Mouse (Mus musculus): ENCODE data around the gene Relt. TPM values are rescaled to one million over a fixed set of nuclear protein-coding genes. Genes with fewer than 3 reads are reported as not detected.
A peak's percentile ranks its signal among the peaks of the same experiment; 100 is the strongest.
"Not testable (repeated sequence)": the region's sequence is repeated elsewhere in the genome, so short reads cannot be mapped to it uniquely, and the experiment has no call there.

The Relt gene
- total RNA-seq, 4 experiments from 2014 or later: 1.2 to 1.8 (median 1.5) TPM

DNA sequence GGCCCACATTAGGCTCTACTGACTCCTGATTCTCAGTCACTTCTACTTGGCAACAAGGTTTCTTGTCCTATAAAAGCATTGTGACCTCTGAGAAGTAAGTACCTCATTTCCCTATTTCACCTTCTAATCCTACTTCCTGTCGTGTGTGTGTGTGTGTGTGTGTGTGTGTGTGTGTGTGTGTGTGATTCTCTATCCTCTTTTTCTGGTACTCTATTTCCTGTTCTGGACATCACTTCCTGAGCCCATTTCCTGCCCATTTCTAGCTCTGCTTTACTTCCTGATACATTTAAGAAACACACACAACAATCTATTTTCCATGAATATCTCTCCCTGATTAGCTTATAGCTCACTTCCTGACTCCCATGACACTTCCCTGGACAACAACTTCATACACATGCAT lies 12.6 kb upstream of the Relt start:
- DNase-seq: no peak

- no peak for DNase-seq
These were observed 10.0 kb upstream of the Relt start for GRCm38 (mm10) chr7:100873197-100873596.

GRCm38 (mm10) chr7:100871892-100872291 lies 8.6 kb upstream of the Relt start:
- peak; percentile 73 for DNase-seq

- DNase-seq: no peak
These were observed 8.1 kb upstream of the Relt start for GRCm38 (mm10) chr7:100871355-100871754.

- DNase-seq: no peak
These were observed 6.8 kb upstream of the Relt start for GRCm38 (mm10) chr7:100869877-100870629.

- no peak for DNase-seq
These were observed 5.3 kb upstream of the Relt start for GRCm38 (mm10) chr7:100868551-100868950.

DNA sequence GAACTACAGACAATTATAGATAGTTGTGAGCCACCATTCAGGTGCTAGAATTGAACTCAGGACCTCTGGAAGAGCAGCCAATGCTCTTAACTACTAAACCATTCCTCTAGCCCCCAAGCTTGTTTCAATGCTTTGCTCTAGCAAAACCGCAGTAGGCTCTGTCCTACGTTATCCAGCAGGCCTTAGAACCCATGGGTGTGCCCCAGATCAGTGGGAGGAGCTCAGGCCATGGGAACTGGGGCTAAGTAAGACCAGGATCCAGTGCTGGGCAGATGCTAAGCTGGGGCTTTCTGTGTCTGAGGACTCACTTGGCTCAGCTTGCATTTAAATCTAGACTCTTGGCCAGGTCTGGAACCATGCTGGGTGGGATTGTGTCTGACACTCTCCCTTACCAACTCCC lies 4.3 kb upstream of the Relt start:
- no peak for DNase-seq

GRCm38 (mm10) chr7:100866675-100867074 lies 3.4 kb upstream of the Relt start:
- DNase-seq: no peak

DNA sequence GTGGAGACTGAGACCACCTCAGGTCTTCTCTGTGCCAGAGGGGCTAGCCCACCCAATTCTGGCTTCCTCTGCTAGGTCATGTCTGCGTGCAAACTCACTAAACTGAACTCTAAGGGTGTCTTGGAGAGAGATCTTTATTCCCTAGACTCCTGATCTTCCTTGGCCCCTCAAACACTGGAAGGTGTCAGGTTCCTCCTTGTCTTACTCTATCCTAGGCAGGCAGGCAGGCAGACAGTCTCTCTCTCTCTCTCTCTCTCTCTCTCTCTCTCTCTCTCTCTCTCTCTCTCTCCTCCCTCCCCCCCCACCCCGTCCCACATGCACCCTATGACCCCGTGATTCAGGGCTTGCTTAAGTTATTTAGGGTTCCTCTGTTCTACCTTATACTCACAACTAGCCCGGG lies 893 bp downstream of the Relt start:
- DNase-seq: no peak

GRCm38 (mm10) chr7:100861209-100861608 lies 2.0 kb downstream of the Relt start:
- no peak for DNase-seq

DNA sequence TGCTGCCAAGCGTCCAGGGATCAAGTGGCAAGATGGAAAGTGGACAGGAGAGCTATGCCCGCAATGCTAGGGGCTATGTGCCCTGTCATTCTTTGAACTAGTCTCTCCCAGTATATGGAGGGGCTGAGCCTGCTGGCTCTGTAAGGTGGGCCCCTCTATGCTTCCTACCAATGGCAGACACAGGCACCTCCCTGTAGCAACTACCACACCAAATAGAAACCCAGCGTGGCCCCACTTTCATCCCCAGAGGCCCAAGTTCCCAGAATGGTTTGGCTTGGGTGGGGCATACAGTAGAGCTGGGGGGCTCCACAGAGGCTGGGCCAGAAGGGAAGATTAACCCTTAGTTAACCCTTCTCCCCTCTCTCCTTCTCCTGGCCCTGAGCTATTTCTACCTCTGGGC lies 2.8 kb downstream of the Relt start:
- no peak for DNase-seq

DNA sequence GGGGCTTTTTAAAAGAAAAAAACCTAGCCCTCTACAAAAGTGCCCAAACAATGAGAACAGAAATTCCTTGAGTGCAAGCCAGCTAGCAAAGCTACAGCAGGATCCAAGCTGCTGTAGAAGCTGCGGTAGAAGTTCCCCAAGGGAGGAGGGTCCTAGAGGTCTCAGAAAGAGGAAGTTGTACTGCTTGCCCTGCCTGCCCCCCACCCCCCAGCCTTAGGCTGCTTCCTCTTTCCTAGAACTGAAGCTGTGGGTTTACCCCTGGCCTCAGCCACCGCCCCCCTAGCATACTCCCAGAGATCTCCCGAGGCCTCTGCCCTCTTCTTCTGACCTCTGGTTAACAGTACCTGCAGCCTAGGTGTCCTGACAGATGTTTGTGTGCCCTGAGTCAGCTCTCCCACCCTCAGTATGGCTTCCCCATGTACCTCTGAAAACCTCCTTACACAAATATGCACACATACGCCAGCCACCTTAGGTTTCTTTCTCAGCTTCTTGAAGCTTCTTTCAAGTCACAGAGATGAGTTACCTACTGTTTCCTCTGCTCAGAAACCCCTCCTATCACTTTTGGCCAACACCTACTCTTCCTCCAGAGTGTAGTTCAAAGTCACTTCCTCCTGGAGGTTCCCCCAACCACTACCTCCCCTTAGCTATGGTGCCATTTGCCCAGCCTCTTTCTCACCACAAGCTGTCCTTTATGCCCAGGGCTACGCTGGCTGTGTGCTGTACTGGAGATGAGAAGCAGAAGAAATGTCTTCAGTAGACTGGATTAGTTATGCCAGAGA lies 7.3 kb downstream of the Relt start:
- no peak for DNase-seq

- no peak for DNase-seq
These were observed 7.9 kb downstream of the Relt start for GRCm38 (mm10) chr7:100855300-100855699.

DNA sequence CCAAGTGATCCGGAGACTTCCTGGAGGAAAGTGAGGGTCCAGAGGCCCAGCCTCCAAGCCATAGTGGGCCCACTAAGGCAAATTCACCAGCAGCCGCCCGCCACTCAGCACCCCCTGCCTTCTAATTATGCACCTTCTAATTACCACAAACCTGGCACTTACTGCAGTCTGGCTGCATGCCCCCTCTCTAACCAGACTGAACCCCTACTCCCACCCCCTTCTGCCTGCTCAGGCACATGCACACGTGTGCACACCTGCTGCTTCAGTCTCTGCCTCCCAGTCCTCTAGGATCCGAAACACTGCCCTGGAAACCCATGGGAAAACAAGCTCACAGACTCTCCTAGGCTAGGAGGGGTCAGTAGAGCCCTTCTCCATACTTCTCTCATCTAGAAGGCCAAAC lies 8.4 kb downstream of the Relt start:
- DNase-seq: no peak

- DNase-seq: no peak
These were observed 9.0 kb downstream of the Relt start for GRCm38 (mm10) chr7:100854137-100854814.

DNA sequence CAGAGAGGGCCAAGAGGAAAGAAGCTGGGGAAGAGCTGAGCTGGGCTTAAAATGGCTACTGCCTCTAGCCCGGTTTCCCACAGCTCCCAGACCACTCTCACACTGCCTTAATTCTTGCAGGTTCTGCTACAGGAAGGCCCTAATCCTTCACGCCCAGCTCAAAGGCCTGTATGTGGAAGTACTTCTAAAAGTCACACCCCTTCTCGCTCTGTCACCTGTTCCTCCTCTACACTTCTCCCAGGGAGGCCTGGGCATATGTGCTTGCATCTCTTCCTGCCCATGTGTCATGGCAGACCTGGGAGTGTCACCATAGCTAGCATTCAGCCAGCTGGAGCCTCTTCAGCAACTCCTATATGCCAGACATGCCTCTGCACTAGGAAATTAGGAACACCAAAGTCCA lies 9.8 kb downstream of the Relt start:
- DNase-seq: no peak

- no peak for DNase-seq
These were observed 11.5 kb downstream of the Relt start for GRCm38 (mm10) chr7:100851481-100852356.

DNA sequence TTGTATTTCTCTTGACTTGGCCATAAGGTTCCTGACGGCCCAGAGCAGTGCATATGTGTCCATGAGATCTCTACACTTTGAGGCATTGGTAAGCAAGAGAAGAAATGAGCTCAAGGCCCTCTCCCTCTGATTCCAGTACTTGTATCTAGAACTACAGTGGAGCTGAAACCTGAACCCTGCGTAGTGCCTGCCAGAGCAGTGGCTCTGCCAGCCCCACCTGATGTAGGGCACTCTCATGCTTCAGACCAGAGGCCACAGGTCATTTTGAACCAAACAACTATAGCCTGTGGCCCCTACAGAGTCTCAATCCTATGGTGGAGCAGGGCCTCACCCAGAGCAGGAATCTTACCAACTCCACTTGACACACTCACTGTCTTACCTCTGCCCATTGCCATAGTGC lies 13.7 kb downstream of the Relt start:
- no peak for DNase-seq

DNA sequence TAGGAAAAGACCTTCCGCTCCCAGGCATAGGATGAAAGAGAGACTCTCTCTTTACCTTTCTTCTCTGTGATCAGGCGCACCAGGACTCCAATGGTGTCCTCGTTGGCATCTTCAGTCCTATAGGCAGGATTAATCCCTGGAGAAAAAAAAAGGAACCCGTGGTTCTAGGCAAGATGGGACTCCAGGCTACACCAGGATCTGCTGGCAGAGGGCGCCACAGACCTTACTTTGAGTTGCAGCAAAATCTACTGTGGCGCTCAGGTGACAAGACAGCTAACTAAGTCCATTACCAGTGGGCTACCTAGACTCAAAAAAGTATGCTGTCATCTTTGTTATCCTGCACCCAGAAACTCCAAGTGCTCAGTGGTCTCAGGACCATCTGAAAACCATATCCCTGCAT lies 14.5 kb downstream of the Relt start:
- DNase-seq: peak; percentile 49

DNA sequence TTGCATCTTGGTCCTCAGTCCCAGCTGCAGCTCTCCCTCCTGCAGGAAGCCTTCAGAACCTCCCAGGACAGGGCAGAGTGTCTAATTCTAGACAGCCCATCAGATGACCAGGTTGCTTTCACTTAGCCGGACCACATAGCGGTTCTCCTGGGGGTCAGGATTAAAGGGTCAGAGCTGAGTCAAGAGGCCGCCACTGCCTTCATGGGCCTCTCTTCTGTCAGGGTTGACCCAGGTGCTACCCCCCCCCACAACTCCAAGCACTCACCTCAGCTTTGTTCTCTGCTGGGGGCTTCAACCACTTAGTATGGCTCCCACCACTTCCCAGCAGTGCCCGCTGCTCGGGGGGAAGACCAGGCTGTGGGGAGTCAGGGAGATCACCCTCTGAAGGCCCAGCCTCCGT lies 16.1 kb downstream of the Relt start:
- DNase-seq: no peak

DNA sequence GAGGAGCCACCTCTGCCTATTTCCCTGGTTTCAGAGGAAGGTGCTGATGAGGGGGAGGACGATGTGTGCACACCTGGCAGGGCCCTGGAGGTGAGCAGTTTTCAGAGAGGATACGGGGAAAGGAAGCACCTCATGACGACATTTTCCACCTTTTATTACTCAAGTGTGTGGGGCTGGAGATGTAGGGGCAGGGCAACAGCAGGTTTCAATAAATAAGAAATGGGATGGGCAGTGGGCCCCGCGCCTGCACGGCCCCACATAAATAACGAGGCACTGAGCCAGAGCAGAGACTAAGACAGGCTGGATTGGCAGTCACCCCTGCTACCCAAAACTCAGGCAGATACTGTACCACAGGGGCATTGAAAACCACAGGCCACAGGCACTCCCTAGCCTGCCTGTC lies 17.2 kb downstream of the Relt start:
- not testable (repeated sequence) for DNase-seq

DNA sequence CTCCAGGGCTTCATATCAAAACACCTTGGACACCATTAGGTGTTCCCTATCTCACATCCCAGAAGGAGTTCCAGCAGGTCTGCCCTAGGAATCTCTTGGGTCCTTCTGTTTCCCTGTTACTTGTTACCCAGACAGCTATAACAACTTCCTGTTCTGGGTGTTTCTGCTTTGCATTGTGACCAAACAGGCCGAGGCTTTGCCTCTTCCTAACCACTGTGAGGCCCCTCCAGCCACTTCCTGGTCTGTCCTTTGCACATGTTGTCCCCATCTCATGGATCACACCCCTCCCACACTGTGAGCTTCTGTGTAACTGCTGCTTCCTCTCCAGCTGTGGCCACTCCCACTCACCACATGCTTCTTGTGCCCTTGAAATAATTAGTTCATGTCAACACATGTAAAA lies 17.8 kb downstream of the Relt start:
- no peak for DNase-seq

GRCm38 (mm10) chr7:100845026-100845400 lies 18.2 kb downstream of the Relt start:
- DNase-seq: no peak

All from adrenal gland, adult 8-10 months (tissue).